Mouse (Mus musculus) heart, postnatal 14 days (tissue): ENCODE results near the gene Adam11. TPM values are rescaled to one million over a fixed set of nuclear protein-coding genes. Genes with fewer than 3 reads are reported as not detected.
"Not testable (repeated sequence)": the region's sequence is repeated elsewhere in the genome, so short reads cannot be mapped to it uniquely, and the experiment has no call there.

Experiments used
- DNase-seq, 2 experiments: peaks; one replicate each; pipeline ENCODE4 v3.0.0; 2021 to 2022
- intact Hi-C: fragments of 180-260 bp; cut with DNase I; formaldehyde crosslinking; loops from one replicate; pipeline ENCODE4 v1.15.1; 2025
- long read RNA-seq, 2 experiments: library from polyadenylated mRNA; stranded (forward); transcript quantifications; one replicate each; pipeline ENCODE4 v2.0.0; 2021
- total RNA-seq, 2 experiments: library from RNA; stranded (reverse); gene quantifications; 2 replicates each; pipeline ENCODE4 v1.2.3; 2021

The Adam11 gene
- 1 to 10 TPM; 4.0 to 4.4 TPM for total RNA-seq
- long read RNA-seq, experiment 1, full-length matches to known transcripts: 1 of 8 reads
- long read RNA-seq, experiment 1, partial matches to known transcripts: 4 of 8 reads
- long read RNA-seq, experiment 1, other reads (novel, unspliced or antisense): 3 of 8 reads
- long read RNA-seq, experiment 2, full-length matches to known transcripts: 1 of 7 reads
- long read RNA-seq, experiment 2, partial matches to known transcripts: 5 of 7 reads
- long read RNA-seq, experiment 2, other reads (novel, unspliced or antisense): 1 of 7 reads

- intact Hi-C loops: no loop called here
- no peak for DNase-seq
Observed at GRCm38 (mm10) chr11:102761309-102762210, at the start of gene Adam11. Gene Adam11, plus strand, starts transcription at chr11:102761439.

GRCm38 (mm10) chr11:102712411-102712810 is 48.8 kb upstream of the Adam11 start:
- intact Hi-C loops: no loop called here
- DNase-seq: no peak

GRCm38 (mm10) chr11:102714578-102714977 is 46.7 kb upstream of the Adam11 start:
- DNase-seq, intact Hi-C loops: not testable (repeated sequence)

- intact Hi-C loops: no loop called here
Observed at GRCm38 (mm10) chr11:102716135-102716534, 45.1 kb upstream of the Adam11 start.

GRCm38 (mm10) chr11:102725574-102725973 is 35.7 kb upstream of the Adam11 start:
- intact Hi-C loops: no loop called here
- peak in 1 of 2 experiments; percentile 22 for DNase-seq

More at GRCm38 (mm10) chr11:102716135-102716534, 45.1 kb upstream of the Adam11 start:
- no peak for DNase-seq

GRCm38 (mm10) chr11:102728614-102729013 is 32.6 kb upstream of the Adam11 start:
- DNase-seq: peak; percentile 14 to 52
- intact Hi-C loops: no loop called here

- no peak for DNase-seq
- intact Hi-C loops: no loop called here
Observed at GRCm38 (mm10) chr11:102729835-102730234, 31.4 kb upstream of the Adam11 start.

- no peak for DNase-seq
- intact Hi-C loops: no loop called here
Observed at GRCm38 (mm10) chr11:102731366-102731765, 29.9 kb upstream of the Adam11 start.

GRCm38 (mm10) chr11:102733146-102733545 is 28.1 kb upstream of the Adam11 start:
- intact Hi-C loops: no loop called here
- DNase-seq: no peak

- no peak for DNase-seq
- intact Hi-C loops: no loop called here
Observed at GRCm38 (mm10) chr11:102734961-102735360, 26.3 kb upstream of the Adam11 start.

GRCm38 (mm10) chr11:102738046-102738445 is 23.2 kb upstream of the Adam11 start:
- DNase-seq: no peak
- intact Hi-C loops: no loop called here

GRCm38 (mm10) chr11:102739278-102739966 is 21.8 kb upstream of the Adam11 start:
- DNase-seq: peak in 1 of 2 experiments; percentile 61
- intact Hi-C loops: no loop called here

GRCm38 (mm10) chr11:102740634-102741033 is 20.6 kb upstream of the Adam11 start:
- DNase-seq: no peak
- intact Hi-C loops: no loop called here

GRCm38 (mm10) chr11:102741129-102741950 is 19.9 kb upstream of the Adam11 start:
- intact Hi-C loops: no loop called here
- peak; percentile 44 to 51 for DNase-seq

- intact Hi-C loops: no loop called here
- DNase-seq: no peak
Observed at GRCm38 (mm10) chr11:102742066-102742465, 19.2 kb upstream of the Adam11 start.

GRCm38 (mm10) chr11:102742843-102743242 is 18.4 kb upstream of the Adam11 start:
- no peak for DNase-seq
- intact Hi-C loops: no loop called here

GRCm38 (mm10) chr11:102744746-102745145 is 16.5 kb upstream of the Adam11 start:
- DNase-seq: no peak
- intact Hi-C loops: no loop called here

GRCm38 (mm10) chr11:102747866-102748265 is 13.4 kb upstream of the Adam11 start:
- no peak for DNase-seq
- intact Hi-C loops: no loop called here

- intact Hi-C loops: no loop called here
- no peak for DNase-seq
Observed at GRCm38 (mm10) chr11:102748381-102748780, 12.9 kb upstream of the Adam11 start.

- intact Hi-C loops: no loop called here
- no peak for DNase-seq
Observed at GRCm38 (mm10) chr11:102749712-102750111, 11.5 kb upstream of the Adam11 start.
